Mouse (Mus musculus) lung, embryonic 16.5 days (tissue): ENCODE measurements around the gene Atp2a2. TPM values are rescaled to one million over a fixed set of nuclear protein-coding genes. Genes with fewer than 3 reads are reported as not detected.

Source experiments
- ATAC-seq: fragments of 200-750 bp; cut with Nextera tagmentation; 2 replicates; pipeline ENCODE4 v1.8.0; 2017; ENCODE audit warnings: low read depth, mild to moderate bottlenecking, moderate library complexity
- H3K27ac ChIP-seq: fragments of 300-500 bp; sonication (generic); 2 replicates; pipeline ENCODE4 v1.5.1; 2014; ENCODE audit warnings: mild to moderate bottlenecking, control low read depth, low read length
- H3K27me3 ChIP-seq: fragments of 300-500 bp; sonication (generic); 2 replicates; pipeline ENCODE4 v1.6.1; 2014; ENCODE audit warnings: low read depth, low read length, mixed read lengths; ENCODE audit not compliant: control insufficient read depth, insufficient read depth
- H3K36me3 ChIP-seq: fragments of 300-500 bp; sonication (generic); 2 replicates; pipeline ENCODE4 v1.6.1; 2014; ENCODE audit warnings: low read length; ENCODE audit not compliant: control insufficient read depth, insufficient read depth
- H3K4me1 ChIP-seq: fragments of 300-500 bp; sonication (generic); replicated peaks from 2 replicates; pipeline ENCODE4 v1.6.1; 2014; ENCODE audit warnings: low read length, mixed read lengths; ENCODE audit not compliant: control insufficient read depth, insufficient read depth
- H3K4me2 ChIP-seq: fragments of 300-500 bp; sonication (generic); 2 replicates; pipeline ENCODE4 v1.6.1; 2014; ENCODE audit warnings: low read depth, low read length, control low read depth
- H3K4me3 ChIP-seq: fragments of 300-500 bp; sonication (generic); 2 replicates; pipeline ENCODE4 v1.5.1; 2014; ENCODE audit warnings: mild to moderate bottlenecking, low read length, control low read depth
- H3K9ac ChIP-seq: fragments of 300-500 bp; sonication (generic); 2 replicates; pipeline ENCODE4 v1.6.1; 2014; ENCODE audit warnings: low read length, control low read depth
- H3K9me3 ChIP-seq: fragments of 300-500 bp; sonication (generic); 2 replicates; pipeline ENCODE4 v1.6.1; 2016; ENCODE audit warnings: low read length; ENCODE audit not compliant: control insufficient read depth
- WGBS: fragments of 180-500 bp; shearing (Covaris S2); extraction: QIAGEN DNeasy Blood & Tissue Kit; methylation state at CpG from one replicate; pipeline ENCODE4 v1.1.7; 2014; 5-methylcytosine and 5-hydroxymethylcytosine counted together
- polyA plus RNA-seq: library from polyadenylated mRNA; unstranded; fragments of >200 nt; fragmentation: Nextera tagmentation; extraction: Ambion mirVana; gene quantifications from 2 replicates; pipeline ENCODE4 v1.2.1, GENCODE M21; 2015

The Atp2a2 gene
- polyA plus RNA-seq, 1 experiment from 2014 or later, result 28.8 TPM

DNA sequence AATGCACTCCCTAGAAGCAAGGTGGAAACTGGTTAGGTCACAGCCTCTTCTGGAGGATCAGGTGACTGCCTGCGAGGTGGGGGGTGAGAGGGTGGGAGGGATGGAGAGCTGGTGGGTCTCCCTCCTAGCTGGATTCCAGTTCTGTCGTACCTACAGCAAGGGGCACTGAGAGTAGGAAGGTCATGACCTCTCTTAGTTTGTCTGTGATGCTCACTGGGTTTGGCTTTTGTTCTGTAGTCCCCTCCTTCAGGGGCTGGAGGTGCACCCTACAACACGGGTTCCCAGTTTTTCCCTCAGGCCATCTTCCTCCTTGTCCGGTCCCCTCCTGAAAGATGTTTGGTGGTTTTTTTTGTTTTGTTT lies 1.7 kb upstream of the Atp2a2 start:
- H3K4me2 ChIP-seq, result no peak overlapping the region
- no peak for ATAC-seq
- H3K4me1 ChIP-seq, result peaks cover 17% of the 10 kb centered on the region
- peaks cover 5% of the 10 kb centered on the region; the same call in 1 of the 2 replicates for H3K9me3 ChIP-seq
- H3K4me3 ChIP-seq, result no peak overlapping the region
- no peak overlapping the region for H3K27ac ChIP-seq
- no peaks in the 10 kb centered on the region for H3K27me3 ChIP-seq
- 41% methylated on average over 4 of the region's 4 CpGs for WGBS
- no peaks in the 10 kb centered on the region for H3K36me3 ChIP-seq
- no peak overlapping the region for H3K9ac ChIP-seq

GRCm38 (mm10) chr5:122503015-122503759 lies 1.2 kb upstream of the Atp2a2 start:
- Histone ChIP-seq H3K27me3 (no peaks in the 10 kb centered on the region), H3K9ac (peak overlapping the region; percentile 88), H3K4me1 (peaks cover 18% of the 10 kb centered on the region), H3K4me2 (peak overlapping the region; percentile 70), H3K36me3 (no peaks in the 10 kb centered on the region), H3K27ac (peak overlapping the region; percentile 73; the same call in 1 of the 2 replicates), H3K4me3 (peak overlapping the region; percentile 97), H3K9me3 (peaks cover 5% of the 10 kb centered on the region; the same call in 1 of the 2 replicates)
- ATAC-seq, result no peak
- WGBS, result 35% methylated on average over 15 of the region's 15 CpGs

DNA sequence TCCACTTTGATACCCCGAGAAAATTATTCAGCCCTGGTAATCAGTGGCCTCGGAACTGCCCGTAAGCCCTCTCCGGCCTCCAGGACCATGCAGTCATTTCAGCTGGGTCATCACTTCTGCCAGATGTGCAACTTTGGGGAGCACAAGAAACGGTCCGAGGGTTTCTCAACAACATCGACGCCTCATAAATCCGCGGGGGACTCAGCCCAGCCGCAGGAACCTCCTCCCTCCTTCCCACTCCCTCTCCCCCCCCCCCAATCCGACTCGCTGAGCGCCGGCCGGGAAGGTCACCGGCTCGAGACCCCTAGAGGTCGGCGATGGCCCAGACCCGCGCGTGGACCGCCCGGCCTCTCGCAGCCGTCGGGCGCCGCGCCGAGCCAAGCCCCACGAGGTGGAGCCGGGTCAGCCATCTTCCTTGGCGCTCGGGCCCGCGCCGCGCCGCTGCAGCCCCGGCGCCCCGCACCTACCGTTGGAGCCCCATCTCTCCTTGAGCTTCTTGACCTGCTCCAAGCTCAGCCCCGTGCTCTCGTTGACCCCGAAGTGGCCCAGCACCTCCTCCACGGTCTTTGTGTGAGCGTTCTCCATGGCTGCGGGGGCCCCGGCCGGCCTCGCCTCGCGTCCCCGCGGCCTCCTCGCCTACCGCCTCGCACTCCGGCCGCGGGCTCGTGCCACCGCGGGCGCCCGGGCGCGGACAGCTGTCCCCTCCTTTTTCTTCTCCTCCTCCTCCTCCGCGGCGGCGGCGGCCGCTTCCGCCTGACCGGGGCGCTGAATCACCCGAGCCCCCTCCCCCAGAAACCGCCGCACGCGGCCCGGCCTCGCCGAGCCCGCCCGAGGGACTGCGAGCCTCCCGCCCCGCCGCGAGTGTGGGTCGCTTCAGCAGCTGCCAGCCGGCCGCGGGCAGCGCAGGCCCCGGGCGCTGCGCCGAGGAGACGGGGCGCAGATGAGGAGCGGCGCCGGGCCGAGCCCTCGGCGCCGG lies 636 bp downstream of the Atp2a2 start:
- peak overlapping the region; percentile 72 for H3K4me2 ChIP-seq
- peaks cover 2% of the 10 kb centered on the region; the same call in 1 of the 2 replicates for H3K9me3 ChIP-seq
- H3K36me3 ChIP-seq, result peaks cover 3% of the 10 kb centered on the region; the same call in 1 of the 2 replicates
- peak overlapping the region; percentile 97 for H3K4me3 ChIP-seq
- peaks cover 24% of the 10 kb centered on the region for H3K4me1 ChIP-seq
- peak; percentile 42 for ATAC-seq
- WGBS, result 0% methylated on average over 87 of the region's 113 CpGs
- peak overlapping the region; percentile 99 for H3K9ac ChIP-seq
- H3K27me3 ChIP-seq, result no peaks in the 10 kb centered on the region
- H3K27ac ChIP-seq, result peak overlapping the region; percentile 98

DNA sequence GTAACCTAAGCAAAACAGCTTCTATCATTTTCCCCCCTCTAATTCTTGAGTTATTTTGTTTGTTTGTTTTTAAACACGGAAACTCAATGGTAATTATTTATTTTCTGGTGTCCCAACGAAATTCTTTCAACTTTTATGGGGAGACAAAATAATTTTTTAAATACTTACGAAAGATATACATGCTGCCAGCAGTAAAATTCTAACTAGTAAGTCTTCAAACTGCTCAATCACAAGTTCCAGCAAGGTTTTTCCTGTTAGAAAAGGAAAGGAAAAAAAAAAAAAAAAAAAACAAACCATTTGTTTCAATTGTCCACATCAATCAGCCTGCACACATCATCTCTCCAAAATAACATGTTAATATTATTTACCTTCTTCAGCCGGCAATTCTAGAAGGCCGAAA lies 1.5 kb downstream of the Atp2a2 start:
- Histone ChIP-seq H3K4me1 (peaks cover 24% of the 10 kb centered on the region), H3K4me2 (peak overlapping the region; percentile 72), H3K27ac (no peak overlapping the region), H3K9ac (peak overlapping the region; percentile 99), H3K9me3 (no peaks in the 10 kb centered on the region), H3K27me3 (no peaks in the 10 kb centered on the region), H3K36me3 (peaks cover 3% of the 10 kb centered on the region; the same call in 1 of the 2 replicates), H3K4me3 (peak overlapping the region; percentile 97)
- ATAC-seq, result no peak
- WGBS, result 14% methylated on average over 5 of the region's 5 CpGs

DNA sequence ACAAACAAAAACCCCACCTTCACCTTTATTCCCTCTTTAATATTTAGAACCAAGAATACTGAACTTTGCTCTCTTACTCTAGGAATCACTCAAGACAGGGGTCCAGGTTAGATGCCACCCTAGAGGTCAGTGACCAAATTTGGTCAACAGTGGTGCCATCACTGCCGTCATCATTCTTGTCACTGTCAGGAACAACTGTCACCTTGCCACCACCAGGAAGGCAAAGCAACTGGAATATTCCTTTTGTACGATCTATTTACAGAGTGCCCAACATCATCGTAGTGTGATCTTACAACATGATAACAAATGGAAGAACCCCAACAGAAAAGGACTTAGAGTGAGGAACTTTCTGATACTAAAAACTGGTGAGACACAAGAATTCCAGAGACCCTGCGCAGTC lies 1.9 kb downstream of the Atp2a2 start:
- Histone ChIP-seq H3K4me2 (peak overlapping the region; percentile 72), H3K4me3 (peak overlapping the region; percentile 37), H3K27me3 (no peaks in the 10 kb centered on the region), H3K9me3 (no peaks in the 10 kb centered on the region), H3K9ac (0 out of 2 replicates have a peak overlapping the region, but pooled peaks have one; percentile 2), H3K36me3 (peaks cover 3% of the 10 kb centered on the region; the same call in 1 of the 2 replicates), H3K27ac (no peak overlapping the region), H3K4me1 (peaks cover 24% of the 10 kb centered on the region)
- WGBS, result 25% methylated on average over 4 of the region's 4 CpGs
- no peak for ATAC-seq

DNA sequence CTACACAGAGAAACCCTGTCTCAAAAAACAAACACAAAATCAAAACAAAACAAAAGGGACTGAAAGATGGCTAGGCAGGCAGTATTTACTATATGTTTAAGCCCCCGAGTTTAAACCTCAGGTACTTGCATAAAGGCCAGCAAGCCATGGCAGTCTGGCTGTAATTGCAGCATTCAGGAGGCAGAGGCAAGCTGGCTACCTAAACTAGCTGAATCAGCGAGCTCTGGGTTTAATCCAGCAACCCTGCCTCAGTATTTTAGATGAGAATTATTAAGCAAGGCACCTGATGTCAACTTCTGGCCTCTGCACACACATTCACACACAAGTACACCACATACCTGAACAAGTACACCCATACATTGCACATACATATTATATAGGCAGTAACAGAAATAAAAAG lies 4.0 kb downstream of the Atp2a2 start:
- ATAC-seq, result no peak
- no peaks in the 10 kb centered on the region for H3K9me3 ChIP-seq
- no peaks in the 10 kb centered on the region for H3K27me3 ChIP-seq
- peaks cover 9% of the 10 kb centered on the region for H3K36me3 ChIP-seq
- H3K4me3 ChIP-seq, result 0 out of 2 replicates have a peak overlapping the region, but pooled peaks have one; percentile 12
- 0 out of 2 replicates have a peak overlapping the region, but pooled peaks have one; percentile 20 for H3K27ac ChIP-seq
- WGBS, result 42% methylated on average over 2 of the region's 2 CpGs
- peaks cover 21% of the 10 kb centered on the region for H3K4me1 ChIP-seq
- no peak overlapping the region for H3K9ac ChIP-seq
- H3K4me2 ChIP-seq, result peak overlapping the region; percentile 40

DNA sequence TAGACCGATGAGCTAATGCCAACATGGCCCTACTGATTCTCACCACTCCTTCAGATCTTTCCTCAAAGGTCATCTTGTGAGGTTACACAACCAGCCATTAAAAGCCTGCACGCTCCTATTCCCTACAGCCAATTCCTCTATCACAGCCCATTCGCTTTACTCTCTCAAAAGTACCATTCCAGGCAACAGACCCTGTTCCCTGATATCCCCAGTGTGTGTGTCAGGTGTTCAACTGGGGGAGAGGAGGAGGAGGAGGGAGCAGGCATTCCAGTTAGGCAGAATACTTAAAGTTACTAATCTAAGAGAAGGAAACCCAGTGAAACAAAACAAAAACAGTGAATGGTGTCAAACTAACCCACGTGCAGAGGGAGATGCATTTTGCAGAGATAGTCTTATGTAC lies 5.0 kb downstream of the Atp2a2 start:
- no peaks in the 10 kb centered on the region for H3K9me3 ChIP-seq
- ATAC-seq, result no peak
- WGBS, result 79% methylated on average over 4 of the region's 4 CpGs
- no peak overlapping the region for H3K4me2 ChIP-seq
- H3K36me3 ChIP-seq, result peaks cover 15% of the 10 kb centered on the region
- H3K9ac ChIP-seq, result no peak overlapping the region
- no peaks in the 10 kb centered on the region for H3K27me3 ChIP-seq
- no peak overlapping the region for H3K27ac ChIP-seq
- H3K4me3 ChIP-seq, result no peak overlapping the region
- H3K4me1 ChIP-seq, result peaks cover 18% of the 10 kb centered on the region

DNA sequence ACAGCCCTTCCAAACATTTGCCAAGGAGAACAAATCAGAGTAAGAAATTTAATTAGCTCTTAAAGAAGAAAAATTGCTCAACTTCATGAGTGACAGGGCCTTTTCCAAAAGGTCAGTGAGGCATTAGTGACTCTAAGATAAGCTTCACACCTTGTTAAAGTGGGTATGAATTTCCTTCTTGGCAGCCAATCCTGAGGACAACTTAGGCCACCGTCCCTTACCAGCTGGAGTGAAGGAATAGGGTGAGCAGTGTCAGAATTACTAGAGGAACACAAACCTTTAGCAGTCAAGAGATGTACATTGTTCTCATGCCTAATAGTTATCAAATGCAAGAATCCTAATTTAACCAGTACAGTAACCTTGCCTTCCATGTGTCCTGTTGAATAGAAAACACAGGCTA lies 7.6 kb downstream of the Atp2a2 start:
- no peak for ATAC-seq
- H3K27me3 ChIP-seq, result no peaks in the 10 kb centered on the region
- H3K4me2 ChIP-seq, result no peak overlapping the region
- no peak overlapping the region for H3K27ac ChIP-seq
- H3K4me1 ChIP-seq, result peaks cover 11% of the 10 kb centered on the region
- no peaks in the 10 kb centered on the region for H3K9me3 ChIP-seq
- 56% methylated on average over 1 of the region's 1 CpGs for WGBS
- no peak overlapping the region for H3K4me3 ChIP-seq
- no peak overlapping the region for H3K9ac ChIP-seq
- peaks cover 31% of the 10 kb centered on the region for H3K36me3 ChIP-seq

DNA sequence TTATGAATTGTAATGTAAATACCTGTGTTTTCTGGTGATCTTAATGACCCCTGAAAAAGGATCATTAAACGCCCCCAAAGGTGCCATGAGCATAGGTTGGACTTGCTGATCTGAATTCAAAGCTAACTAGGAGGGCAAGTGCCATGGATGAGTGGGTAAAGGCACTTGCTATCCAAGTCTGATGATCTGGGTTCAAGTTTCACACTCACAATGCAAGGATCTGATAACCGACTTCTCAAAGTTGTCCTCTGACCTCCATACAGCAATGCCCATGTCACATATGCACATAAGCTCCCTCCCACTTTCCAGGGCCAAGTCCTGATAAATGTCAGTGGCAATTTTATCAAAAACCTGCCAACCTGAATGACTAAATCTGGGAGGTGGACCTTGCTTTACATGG lies 9.0 kb downstream of the Atp2a2 start:
- 74% methylated on average over 2 of the region's 2 CpGs for WGBS
- no peak overlapping the region for H3K4me2 ChIP-seq
- H3K36me3 ChIP-seq, result peaks cover 36% of the 10 kb centered on the region

More for the DNA sequence above, 9.0 kb downstream of the Atp2a2 start:
- no peak for ATAC-seq
- H3K4me3 ChIP-seq, result no peak overlapping the region
- H3K27me3 ChIP-seq, result no peaks in the 10 kb centered on the region
- no peak overlapping the region for H3K9ac ChIP-seq
- no peaks in the 10 kb centered on the region for H3K9me3 ChIP-seq
- H3K4me1 ChIP-seq, result peaks cover 8% of the 10 kb centered on the region
- H3K27ac ChIP-seq, result no peak overlapping the region
